Mouse (Mus musculus) embryonic stem cell, embryonic (primary cell): ENCODE data around the gene Rpl37a.

Experiments
- CTCF ChIA-PET, 4 experiments: fragments of 300-600 bp in 2 of 4; fragments of 350-600 bp in 2 of 4; sonication (Branson Sonifier 250); formaldehyde crosslinking; loops; one replicate each; lab custom pipeline; 2022; ENCODE audit warnings: inconsistent platforms in 2 of 4; lab: Charles Lee
- POLR2A ChIA-PET, 4 experiments: fragments of 300-600 bp in 2 of 4; fragments of 350-600 bp in 2 of 4; sonication (Branson Sonifier 250); formaldehyde crosslinking; loops; one replicate each; lab custom pipeline; 2022; ENCODE audit warnings: antibody characterized with exemption in 4 of 4, inconsistent platforms in 1 of 4; lab: Charles Lee

Rpl37a gene

DNA sequence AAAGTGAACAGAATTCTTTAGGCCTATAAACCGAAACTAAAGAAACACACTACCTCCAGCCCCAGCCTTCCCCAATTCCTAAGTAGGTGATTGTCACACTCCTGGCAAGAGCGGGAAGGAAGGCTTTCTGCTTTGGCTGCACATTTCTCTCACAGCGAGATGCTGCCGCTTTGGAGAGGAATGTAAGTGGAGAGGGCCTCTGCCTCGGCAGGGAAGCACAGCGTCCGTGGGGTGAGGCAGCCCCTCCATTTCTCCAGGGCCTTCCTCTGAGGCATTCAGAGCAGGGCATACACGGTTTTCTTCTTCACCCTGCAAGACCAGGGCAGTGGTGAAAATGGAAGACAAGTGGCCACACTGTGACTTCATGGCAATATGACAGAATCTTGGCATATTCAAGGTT is 11.6 kb downstream of the Rpl37a start:
- POLR2A ChIA-PET, result interaction anchor here in 3 of 4 experiments (0.8 to 12.4 kb wide), 7 partner anchors 11 to 131 kb away, joined by 3 to 306 read pairs (median 4); partner anchors contain the start of gene Rpl37a (in 2 of the 3)
- CTCF ChIA-PET, result interaction anchor here in 3 of 4 experiments (1.0 to 1.3 kb wide), 4 partner anchors 132 to 1103 kb away, joined by 3 to 5 read pairs (median 3); no protein-coding TSS in a partner anchor

DNA sequence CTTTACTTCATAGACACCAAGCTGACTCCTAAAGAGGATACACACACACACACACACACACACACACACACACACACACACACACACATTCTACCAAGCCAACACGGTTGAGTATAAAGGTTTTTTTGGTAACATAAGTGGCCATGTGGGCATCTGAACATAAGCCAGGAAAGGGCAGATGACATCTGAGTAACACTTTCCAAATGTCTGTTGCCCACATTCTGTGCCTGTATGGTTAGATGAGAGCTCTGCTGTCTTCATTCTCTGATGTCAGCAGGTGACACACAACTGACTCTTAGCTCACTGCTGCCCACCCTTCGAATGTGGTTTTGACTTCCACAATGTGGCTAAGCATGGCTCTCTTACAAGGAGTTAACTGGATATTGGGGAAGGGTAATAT is 13.3 kb downstream of the Rpl37a start:
- CTCF ChIA-PET, result interaction anchor here in 1 of 4 experiments (0.5 kb wide), 1 partner anchor 123 kb away, joined by 3 read pairs; no protein-coding TSS in a partner anchor
- POLR2A ChIA-PET, result interaction anchor here in 2 of 4 experiments (0.9 to 3.5 kb wide), 3 partner anchors 9 to 132 kb away, joined by 3 to 16 read pairs (median 3); partner anchors contain the start of gene Igfbp2 (in 1 of the 2)

DNA sequence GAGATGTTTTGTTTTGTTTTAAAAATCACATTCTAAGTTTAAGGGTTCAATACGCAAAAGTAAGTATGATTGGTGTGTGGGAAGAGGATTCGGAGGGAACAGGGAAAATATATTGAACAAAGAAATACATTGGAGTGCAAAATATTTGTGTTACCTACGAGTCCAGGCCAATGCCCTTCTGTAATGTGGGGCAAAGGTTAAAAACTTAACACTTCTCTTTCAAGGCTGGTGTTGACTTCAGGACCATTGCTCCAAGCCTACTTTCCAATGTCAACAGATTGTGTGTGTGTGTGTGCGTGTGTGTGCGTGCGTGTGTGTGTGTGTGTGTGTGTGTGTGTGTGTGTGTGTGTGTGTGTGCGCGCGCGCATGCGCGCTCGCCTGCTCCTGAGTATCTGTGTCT is 14.9 kb downstream of the Rpl37a start:
- ChIA-PET POLR2A (interaction anchor here in 3 of 4 experiments (0.6 to 3.5 kb wide), 6 partner anchors 9 to 99 kb away, joined by 3 to 16 read pairs (median 4); no protein-coding TSS in a partner anchor), CTCF (no interaction called here)

DNA sequence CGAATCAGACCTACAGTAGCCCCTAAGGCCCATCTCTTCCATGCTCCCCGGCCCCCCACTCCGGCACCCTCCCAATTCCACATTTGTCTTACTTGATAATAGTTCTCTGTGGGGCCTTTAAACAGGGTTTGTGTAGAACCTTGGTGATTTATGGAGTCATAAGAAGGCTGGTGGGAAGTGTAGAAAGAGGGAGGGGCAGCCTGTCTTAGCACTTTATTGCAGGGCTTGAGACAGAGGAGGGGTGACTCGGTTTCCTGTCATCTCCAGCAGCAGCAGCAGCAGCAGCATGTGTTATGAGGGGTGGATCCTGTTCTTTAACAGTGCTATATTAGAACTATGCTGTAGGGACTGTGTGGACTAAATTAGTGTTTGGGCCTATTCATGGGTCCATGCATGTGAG is 17.7 kb downstream of the Rpl37a start:
- POLR2A ChIA-PET, result interaction anchor here in 1 of 4 experiments (0.6 kb wide), 1 partner anchor 78 kb away, joined by 7 read pairs; no protein-coding TSS in a partner anchor
- CTCF ChIA-PET, result no interaction called here

DNA sequence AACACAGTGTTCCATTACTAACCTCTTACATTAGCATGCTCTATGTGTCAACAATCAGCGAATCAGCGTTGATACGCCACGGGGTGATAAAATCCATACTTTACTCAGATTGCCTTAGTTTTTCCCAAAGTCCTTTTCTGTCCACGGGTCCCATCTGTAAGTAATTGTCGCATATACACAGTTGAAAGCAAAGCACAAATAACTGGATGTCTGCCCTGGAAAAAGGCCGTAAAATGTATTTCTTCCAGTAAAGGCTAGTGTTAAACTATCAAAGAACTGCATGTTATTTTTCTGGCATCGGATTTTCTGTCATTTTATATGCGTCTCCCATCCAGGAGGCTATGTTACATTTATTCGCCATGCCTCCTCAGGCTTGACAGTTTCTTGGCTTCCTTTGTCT is 19.0 kb downstream of the Rpl37a start:
- CTCF ChIA-PET, result no interaction called here
- POLR2A ChIA-PET, result interaction anchor here in 3 of 4 experiments (0.6 to 1.1 kb wide), 5 partner anchors 63 to 1324 kb away, joined by 3 to 4 read pairs (median 3); no protein-coding TSS in a partner anchor

DNA sequence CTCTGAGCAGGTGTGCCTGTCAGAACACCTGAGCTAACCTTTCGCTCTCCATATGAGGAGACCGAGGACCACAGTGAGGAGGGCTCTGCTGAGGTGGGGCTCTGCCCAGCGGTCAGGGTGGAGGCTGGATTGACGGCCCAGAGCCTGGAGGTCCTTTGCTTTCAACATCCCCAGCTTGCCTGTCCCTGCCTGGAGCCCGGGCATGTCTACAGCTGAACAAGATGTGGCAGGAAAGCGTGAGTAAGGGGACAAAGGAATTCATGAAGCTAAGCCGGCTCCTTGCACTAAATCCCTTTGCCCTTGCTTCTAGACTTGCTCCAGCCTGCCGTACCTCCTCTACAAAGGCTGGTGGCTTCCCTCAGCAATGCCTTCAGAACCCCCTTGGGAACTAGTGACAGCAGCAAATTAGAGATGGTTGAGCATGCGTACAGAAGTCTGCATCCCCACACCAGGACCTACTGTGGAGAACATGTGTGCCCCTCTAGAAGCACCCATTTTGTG is 22.2 kb downstream of the Rpl37a start:
- CTCF ChIA-PET, result interaction anchor here in 1 of 4 experiments (0.6 to 1.2 kb wide), 2 partner anchors 14 to 132 kb away, joined by 3 to 9 read pairs; no protein-coding TSS in a partner anchor
- POLR2A ChIA-PET, result interaction anchor here in 3 of 4 experiments (0.6 to 3.7 kb wide), 13 partner anchors 12 to 1636 kb away, joined by 3 to 17 read pairs (median 3); partner anchors contain the start of gene Igfbp2 (in 1 of the 3)

DNA sequence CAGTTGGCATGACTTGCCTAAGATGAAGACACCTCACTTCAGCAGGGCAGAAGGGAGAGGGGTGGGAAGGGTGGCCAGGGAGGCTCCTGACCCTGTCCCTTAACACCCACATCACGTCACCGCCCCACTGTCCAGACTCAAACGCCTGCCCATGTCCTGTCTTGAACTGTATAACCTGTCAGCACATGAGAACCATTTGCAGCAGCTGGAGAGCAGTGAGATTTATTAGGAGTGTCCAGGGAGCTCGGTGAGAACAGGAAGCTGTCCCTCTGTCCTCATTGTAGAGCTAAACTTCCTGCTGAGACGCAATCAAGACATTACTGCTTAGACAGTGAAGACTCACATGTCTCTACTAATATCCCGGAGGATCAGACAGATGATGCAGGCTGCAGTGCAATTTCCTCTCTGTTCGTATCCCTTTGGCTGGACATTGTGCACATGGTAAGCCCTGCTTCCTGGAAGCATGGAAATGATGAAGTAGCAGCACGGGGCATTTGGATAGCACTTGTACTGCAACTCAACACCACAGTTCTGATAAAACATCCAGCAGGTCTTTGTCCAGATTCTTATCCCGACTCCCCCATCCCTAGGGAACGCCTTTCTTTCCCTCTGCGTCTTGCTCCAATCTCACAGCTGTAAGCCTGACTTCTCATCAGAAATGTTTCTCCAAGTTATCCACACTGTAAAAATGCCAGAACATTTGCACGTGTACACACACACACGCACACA is 25.5 kb downstream of the Rpl37a start:
- CTCF ChIA-PET, result no interaction called here
- POLR2A ChIA-PET, result interaction anchor here in 3 of 4 experiments (0.5 to 3.7 kb wide), 6 partner anchors 20 to 510 kb away, joined by 3 to 17 read pairs (median 6); no protein-coding TSS in a partner anchor

DNA sequence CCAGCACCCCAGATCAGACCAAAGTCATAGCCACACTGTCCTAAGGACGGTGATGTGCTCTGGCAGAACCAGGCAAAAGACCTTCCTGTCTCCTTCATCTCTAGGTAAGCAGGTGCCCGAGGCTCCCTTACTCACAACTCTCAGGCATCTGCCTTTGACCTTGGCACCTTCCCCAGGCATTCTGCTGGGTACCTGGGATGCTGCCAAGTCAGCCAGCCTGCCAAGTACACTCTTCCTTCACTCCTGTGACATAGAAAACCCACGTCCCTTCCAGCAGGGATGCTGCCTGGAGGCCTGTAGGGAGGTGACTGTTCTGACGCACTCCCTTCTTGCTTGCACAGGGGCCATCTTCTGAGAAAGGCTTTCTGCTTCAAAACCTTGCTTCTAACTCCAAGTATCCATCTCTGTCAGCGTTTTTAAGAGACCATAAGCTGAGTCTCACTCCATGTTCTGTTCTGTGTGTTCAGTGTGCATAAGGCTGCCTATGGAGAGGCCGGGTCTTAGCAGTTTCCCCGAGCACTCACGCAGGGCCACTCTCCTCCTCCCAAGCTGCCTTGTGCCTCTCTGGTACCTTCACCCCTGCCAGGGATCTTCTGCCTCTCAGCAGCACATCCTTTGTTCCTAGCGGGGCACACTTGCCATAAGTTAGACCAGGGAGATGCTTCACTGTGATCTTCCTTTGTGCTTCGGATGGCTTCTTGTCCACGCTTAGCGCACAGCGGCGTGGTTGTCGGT is 28.0 kb downstream of the Rpl37a start:
- ChIA-PET POLR2A (interaction anchor here (0.7 to 3.4 kb wide), 35 partner anchors 10 to 510 kb away, joined by 3 to 23 read pairs (median 5); partner anchors contain the start of genes Igfbp2 (in 3 of the 4) and Rpl37a (in 1 of the 4)), CTCF (interaction anchor here in 1 of 4 experiments (2.1 kb wide), 1 partner anchor 21 kb away, joined by 5 read pairs; no protein-coding TSS in a partner anchor)

DNA sequence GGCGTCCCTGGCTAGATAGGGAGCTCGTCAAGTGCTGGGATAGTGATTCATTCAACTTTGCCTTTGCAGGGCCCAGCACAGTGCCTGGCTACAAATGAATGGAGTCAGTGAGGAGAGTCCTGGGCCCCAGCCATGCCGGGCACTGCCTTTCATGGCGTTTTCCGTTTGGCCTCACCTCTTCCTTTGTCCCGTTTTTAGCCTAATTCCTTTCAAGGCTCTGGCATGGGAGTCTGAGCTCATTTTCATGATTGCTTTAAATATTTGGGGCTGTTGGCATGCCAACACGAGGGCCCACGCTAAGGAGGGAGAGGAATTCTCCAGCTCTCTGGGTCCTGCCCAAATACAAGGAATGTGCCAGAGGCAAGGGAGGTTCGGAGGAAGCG is 28.6 kb downstream of the Rpl37a start:
- ChIA-PET POLR2A (interaction anchor here (0.6 to 3.4 kb wide), 41 partner anchors 10 to 510 kb away, joined by 3 to 23 read pairs (median 5); partner anchors contain the start of genes Igfbp2 (in 3 of the 4) and Rpl37a (in 1 of the 4)), CTCF (interaction anchor here in 3 of 4 experiments (0.5 to 2.1 kb wide), 4 partner anchors 20 to 162 kb away, joined by 3 to 5 read pairs (median 4); no protein-coding TSS in a partner anchor)

DNA sequence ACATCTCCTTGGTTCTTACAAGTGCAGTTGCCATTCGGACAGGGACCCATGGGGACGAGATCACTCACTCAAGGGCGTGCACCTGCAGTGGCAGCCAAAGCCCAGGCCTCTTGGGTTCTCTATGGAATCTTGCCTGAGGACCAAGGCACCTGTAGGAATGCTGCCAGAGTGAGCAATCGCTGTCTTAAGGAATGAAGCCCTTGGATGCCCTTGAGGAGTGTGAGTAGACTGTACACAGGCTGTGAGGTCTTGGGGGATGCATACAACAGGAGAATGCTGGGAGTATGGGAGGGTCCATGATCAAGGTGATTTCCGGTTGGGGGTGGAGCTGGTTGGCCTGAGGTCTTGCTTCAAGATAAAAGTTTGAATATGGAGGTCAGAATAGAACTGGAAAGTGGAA is 30.3 kb downstream of the Rpl37a start:
- POLR2A ChIA-PET, result interaction anchor here (0.5 to 3.4 kb wide), 21 partner anchors 12 to 204 kb away, joined by 3 to 23 read pairs (median 6); partner anchors contain the start of genes Igfbp2 (in 3 of the 4) and Rpl37a (in 1 of the 4)
- CTCF ChIA-PET, result interaction anchor here in 2 of 4 experiments (0.6 to 1.2 kb wide), 2 partner anchors 11 to 20 kb away, joined by 3 read pairs; no protein-coding TSS in a partner anchor

DNA sequence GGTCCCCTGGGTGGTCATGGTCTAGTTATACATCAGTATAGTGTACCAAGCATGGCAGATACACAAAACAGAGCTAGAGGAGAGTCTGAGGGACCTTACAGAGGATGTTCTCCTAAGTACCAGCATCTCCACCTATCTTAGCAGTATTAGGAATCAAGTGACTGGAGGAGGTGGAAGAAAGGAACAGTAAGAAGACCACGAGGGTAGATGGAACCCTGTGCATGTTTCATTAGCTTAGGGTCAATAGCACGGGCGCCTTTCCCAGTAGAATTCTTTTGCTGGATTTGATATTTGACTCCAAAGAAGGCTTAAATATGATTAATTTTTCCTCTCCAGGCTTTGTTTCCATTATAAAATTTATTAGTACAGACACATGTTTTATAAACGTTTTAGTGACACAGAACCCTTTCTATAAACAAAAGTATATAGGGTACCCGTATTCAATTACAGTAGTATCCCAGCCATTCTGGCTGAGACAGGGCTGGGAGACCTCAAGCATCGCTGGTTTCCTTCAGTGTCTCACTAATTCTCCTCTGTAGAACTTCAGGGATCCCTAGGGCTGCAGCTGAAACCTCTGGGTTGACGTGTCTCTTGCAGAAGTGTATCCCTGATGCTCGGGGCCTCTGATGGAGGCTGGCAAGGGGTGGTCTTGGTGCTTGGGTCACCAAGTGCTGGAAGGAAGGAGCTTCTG is 33.9 kb downstream of the Rpl37a start:
- ChIA-PET POLR2A (interaction anchor here in 3 of 4 experiments (0.5 to 1.8 kb wide), 9 partner anchors 10 to 79 kb away, joined by 3 to 5 read pairs (median 4); partner anchors contain the start of gene Igfbp2 (in 1 of the 3)), CTCF (interaction anchor here in 1 of 4 experiments (0.6 kb wide), 1 partner anchor 17 kb away, joined by 5 read pairs; no protein-coding TSS in a partner anchor)

DNA sequence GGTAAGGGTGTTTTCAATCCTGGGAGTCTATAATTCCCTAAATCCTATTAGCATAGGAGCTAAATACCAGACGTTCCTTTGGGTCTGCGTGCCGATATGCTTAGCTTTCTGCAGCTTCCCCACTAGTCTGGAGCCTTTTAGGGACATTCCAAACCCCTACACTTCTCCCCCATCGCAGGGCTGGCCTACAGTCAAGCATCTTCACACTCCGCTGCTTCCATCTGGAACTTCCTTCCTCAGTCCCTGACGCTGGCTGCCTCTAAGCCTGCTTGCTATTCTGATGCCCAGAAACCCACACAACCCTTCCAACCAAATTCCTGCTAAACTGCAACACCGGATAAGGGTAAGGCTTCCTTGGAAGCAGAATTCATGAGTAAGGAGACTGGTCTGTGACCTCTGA is 35.3 kb downstream of the Rpl37a start:
- CTCF ChIA-PET, result no interaction called here

DNA sequence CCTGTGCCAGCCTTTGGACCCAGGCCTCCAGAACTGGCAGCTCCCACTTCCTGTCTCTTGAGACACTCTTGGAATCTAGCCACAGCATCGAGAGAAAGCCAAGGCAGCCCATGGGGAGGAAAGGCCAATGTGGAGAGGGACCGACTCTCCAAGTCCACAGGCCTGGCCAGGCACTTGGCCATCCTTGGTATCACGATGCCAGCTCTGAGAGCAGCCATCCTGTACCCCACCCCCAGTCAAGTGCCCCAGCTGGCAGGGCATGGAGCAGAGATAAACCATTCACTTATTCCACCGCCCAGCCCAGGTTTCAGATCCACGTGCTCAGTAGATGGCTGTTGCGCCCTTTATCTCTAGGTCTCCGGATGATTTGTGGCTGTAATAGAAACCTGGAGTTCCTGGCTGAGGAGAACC is 40.3 kb downstream of the Rpl37a start:
- CTCF ChIA-PET, result no interaction called here
- POLR2A ChIA-PET, result interaction anchor here in 2 of 4 experiments (0.7 to 5.5 kb wide), 6 partner anchors 13 to 103 kb away, joined by 3 to 25 read pairs (median 3); partner anchors contain the start of gene Igfbp2 (in 1 of the 2)

More for the DNA sequence above, 35.3 kb downstream of the Rpl37a start:
- POLR2A ChIA-PET, result interaction anchor here in 3 of 4 experiments (1.1 to 1.6 kb wide), 4 partner anchors 18 to 85 kb away, joined by 3 to 4 read pairs (median 4); no protein-coding TSS in a partner anchor

DNA sequence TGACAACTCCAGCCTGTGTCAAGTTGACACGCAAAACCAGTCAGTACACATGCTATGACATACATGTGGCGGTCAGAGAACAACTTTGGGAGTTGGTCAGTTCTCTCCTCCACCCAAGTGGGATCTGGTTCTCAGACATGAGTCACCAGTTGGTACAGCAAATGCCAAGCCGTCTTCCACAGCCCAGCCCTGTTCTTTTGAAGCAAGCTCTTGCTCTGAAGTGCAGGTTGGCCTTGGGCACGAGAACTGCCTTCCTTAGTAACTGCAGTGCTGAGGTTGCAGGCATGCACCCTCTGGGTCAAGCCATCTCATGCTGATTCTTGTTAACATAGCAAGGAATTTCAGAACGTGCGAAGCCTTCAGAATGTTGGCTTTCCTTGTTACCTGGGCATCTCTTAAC is 42.1 kb downstream of the Rpl37a start:
- POLR2A ChIA-PET, result interaction anchor here in 3 of 4 experiments (0.5 to 5.5 kb wide), 13 partner anchors 8 to 106 kb away, joined by 3 to 25 read pairs (median 5); partner anchors contain the start of genes Igfbp2 (in 2 of the 3) and Rpl37a (in 1 of the 3)
- CTCF ChIA-PET, result interaction anchor here in 1 of 4 experiments (0.6 kb wide), 1 partner anchor 991 kb away, joined by 4 read pairs; no protein-coding TSS in a partner anchor

DNA sequence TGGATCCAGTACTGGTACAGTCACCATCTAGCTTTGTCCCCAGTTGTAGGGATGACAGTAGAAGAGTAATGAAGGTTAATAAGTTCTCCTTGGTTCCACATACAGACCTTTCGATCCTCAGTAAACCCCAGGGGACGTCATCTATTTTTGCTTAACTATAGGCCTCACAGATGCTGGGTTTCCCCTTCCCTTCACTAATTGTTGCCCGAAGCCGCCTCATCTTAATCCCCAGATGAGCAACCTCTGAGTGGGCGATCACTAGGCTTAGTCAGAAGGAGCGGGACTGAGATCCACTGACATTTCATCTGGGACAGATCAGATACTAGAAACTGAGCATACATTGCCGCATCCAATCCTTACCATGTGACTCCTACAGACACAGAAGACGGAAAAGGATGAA is 44.1 kb downstream of the Rpl37a start:
- POLR2A ChIA-PET, result interaction anchor here in 2 of 4 experiments (1.0 to 5.5 kb wide), 5 partner anchors 10 to 73 kb away, joined by 3 to 25 read pairs (median 6); no protein-coding TSS in a partner anchor
- CTCF ChIA-PET, result no interaction called here

DNA sequence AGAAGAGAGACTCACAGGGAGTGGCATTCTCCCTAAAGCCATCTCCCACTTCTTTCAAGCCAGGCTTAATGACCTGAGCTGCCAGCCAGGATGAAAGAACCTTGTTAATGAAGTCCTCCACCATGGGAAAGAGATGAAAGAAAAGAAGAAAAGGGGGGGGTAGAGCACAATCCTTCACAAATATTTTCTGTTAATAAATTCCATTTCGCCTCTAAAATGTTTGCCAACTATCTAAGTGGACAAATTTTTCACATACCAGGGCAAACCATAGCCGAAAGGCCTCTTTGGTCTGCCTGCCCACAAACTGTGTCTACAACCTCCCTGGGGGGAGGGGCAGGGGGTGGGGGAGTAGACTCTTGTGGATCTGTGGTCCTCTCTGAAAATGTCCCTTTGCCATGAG is 44.7 kb downstream of the Rpl37a start:
- ChIA-PET CTCF (no interaction called here), POLR2A (no interaction called here)

DNA sequence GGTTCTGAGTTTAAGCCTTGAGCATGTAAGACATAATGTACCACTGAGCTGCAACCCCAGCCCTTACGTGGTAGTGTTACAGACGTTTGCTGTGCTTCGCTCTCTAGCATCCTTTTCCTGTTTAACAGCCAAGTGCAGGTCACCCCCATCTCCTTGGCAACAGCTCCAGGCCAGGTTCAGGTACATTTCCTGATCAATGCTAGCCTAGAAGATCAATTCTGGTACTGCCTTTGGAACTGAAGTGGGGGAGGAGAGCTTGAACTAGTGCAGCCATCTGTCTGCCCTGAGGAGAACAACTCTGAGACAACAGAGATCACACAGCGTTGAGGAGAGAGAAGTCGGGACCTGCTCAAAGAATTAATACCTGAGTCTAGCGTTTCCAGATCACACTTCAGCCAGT is 48.7 kb downstream of the Rpl37a start:
- POLR2A ChIA-PET, result interaction anchor here in 2 of 4 experiments (1.4 to 1.9 kb wide), 2 partner anchors 19 to 26 kb away, joined by 3 to 14 read pairs; no protein-coding TSS in a partner anchor
- CTCF ChIA-PET, result interaction anchor here in 1 of 4 experiments (0.5 kb wide), 1 partner anchor 36 kb away, joined by 4 read pairs; no protein-coding TSS in a partner anchor
